Mouse (Mus musculus) cortical plate, adult 2 months (tissue): ENCODE data around the gene Kcnj5.

Experiments
- CTCF ChIP-seq: fragments of 200-500 bp; IDR thresholded peaks from 2 replicates; pipeline ENCODE4 v1.5.1; 2011; ENCODE audit warnings: mild to moderate bottlenecking, control low read depth, low read length; ENCODE audit not compliant: insufficient read depth; ENCODE audit errors: extremely low read depth
- POLR2A ChIP-seq: fragments of 200-500 bp; IDR thresholded peaks from 2 replicates; pipeline ENCODE4 v1.6.1; 2011; ENCODE audit warnings: mild to moderate bottlenecking, low read length, control low read depth; ENCODE audit not compliant: insufficient read depth; ENCODE audit errors: extremely low read depth

DNA sequence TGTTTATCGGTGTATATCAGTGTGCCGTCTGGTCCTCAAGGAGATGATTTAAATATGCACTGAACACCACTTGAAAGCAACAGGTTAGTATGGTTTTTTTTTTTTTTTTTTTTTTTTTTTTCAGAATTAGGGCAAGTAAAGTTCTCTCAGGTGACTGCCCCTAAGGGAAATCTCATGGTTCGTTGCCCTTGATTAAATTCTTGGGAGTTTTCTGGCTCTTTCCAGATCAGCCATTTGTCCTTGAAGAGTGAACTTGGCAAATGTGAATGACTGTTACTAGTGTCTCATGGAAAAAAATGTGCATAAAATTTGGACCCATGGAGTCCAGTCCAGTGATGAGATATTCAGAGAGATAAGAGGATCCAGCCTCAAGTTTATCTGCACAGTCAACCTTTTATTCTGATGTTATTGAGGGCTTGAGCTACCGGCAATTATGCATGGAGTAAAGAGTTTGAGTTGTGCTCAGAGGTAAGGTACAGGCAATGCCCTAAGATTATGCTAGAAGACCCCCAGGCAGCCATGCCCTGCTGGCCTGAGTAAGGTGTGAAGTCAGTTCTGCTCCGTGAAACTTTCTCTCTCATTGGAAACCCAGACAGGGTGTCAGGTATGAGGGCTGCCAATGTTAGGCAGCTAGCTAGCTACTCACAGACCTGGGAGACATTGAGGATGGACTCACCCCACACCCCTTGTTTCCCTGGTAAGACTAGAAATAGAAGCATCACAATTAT, 32.9 kb upstream of the Kcnj5 start:
- no peak for TF ChIP-seq CTCF
- no peak for TF ChIP-seq POLR2A
